Mouse (Mus musculus): ENCODE results near the gene Slc20a1. TPM values are rescaled to one million over a fixed set of nuclear protein-coding genes. Genes with fewer than 3 reads are reported as not detected.

The Slc20a1 gene
- total RNA-seq, 4 experiments from 2014 or later, result 7.6 to 13.2 (median 10.0) TPM

DNA sequence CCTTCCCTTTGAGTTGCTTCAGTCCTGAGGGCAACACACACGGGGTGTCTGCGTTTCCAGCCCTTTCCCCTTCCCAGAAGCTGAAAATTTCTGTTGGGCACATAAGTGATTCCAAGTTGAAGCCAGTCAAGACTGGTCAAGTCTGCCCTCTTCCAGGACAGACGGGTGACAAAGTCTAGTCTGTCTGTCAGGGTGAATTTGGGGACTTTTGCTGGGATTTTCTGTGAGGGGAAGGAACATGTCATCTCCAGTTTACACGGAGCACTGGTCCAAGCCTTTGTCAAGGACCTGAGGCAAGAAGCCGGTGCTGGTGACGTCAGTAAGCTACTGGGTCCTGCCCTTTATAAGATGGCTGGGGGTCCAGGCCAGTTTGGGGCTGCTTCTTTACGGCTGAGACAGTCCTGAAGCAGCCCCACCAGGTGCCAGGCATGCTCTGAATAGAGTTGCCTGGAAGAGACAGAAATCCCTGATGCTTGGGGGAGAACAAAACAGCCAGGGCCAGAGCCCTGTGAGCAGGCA, 28.5 kb downstream of the Slc20a1 start:
- DNase-seq (ENCODE audit: low spot score), result no peak

DNA sequence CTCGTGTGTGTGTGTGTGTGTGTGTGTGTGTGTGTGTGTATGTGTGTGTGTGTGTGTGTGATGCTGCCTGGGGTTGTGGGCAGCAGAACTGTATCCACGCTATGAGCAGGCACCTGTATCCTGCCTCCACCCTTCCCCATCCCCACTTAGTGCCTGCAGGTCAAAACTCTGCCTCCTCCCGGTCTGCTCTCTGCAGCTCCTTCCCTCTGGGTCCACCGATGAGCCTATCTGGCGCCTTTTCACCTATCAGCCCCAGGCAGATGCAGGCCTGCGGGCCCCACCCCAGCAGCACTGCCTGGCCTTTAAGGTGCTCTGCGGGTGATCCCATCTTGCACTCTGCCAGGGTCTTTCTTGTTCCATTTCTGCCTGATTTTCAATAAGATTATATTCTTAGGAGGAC, 29.1 kb downstream of the Slc20a1 start:
- DNase-seq (ENCODE audit: low spot score), result no peak

DNA sequence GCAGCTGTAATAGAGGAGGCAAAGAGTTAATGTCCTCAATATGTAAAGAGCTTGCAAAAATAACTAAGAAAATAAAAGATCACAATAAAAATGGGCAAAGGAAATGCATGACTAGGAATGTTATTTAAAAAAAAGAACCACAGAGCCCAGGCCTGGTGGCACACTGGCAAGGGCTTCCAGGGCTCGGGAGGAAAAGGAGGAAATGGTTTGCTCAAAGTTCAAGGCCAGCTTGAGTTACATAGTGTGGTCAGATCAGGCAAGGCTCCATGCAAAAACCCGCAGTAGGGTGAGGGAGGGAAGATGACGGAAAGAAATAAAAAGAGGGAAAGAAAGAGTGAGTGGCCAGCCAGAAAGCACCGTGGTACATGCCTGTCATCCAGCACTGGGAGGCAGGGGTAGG, 30.0 kb downstream of the Slc20a1 start:
- no peak for DNase-seq (ENCODE audit: low spot score)

DNA sequence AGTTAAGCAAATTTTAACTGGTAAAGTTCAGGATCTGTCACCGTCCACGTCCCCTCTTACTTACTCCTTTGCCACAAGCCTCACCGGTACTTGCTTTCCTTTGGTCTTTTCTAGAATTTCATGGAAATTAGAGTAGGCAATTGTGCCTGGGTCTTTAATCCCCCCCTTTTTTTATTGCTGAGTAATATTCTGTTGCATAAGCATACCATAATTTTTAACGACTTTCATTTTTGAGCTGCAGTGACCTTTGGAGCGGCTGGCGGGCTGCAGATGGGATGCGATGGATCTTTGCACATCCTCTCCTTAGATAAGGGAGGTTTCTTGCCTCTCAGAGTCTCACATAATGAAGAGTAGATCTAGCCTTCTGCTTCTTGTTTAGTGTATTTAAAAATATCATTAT, 30.8 kb downstream of the Slc20a1 start:
- DNase-seq (ENCODE audit: low spot score), result no peak

DNA sequence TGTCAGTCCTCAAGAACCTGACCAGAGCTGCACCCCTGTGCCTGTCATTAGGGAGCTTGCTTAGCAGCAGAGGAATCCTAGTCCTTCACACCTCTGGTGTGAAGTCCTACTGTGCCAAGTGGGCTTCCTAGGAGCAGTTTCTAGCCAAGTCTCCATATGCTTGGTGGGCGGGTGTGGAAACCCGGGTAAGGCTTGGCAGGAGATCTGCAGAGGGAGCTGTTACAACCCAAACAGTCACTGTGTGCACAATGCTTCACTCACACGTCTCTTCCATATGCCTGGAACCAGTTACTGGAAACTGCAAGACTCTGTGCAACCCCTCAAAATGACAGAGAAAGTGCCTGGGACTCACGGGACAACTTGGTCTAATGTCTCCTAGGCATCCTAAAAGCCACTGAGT, 33.5 kb downstream of the Slc20a1 start:
- DNase-seq (ENCODE audit: low spot score), result no peak

DNA sequence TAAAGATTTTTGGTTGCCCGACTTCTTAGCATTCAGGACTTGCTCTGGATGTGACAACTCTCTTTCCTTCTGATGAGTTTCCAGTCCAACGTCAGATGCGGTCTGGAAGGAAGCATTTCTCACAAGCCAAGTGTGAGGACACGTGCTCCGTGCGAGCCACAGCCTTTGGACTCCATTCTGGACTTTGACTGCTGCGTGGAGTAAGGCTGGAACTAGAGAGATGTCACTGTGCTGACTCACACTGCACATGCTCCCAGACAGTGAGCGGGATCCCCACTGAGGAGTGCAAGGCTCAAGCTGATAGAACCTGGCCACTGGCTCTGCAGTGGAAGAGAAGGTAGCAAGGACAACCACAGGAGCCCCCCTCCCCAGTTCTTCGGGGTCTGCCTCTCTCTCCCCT, 33.9 kb downstream of the Slc20a1 start:
- DNase-seq (ENCODE audit: low spot score), result no peak

DNA sequence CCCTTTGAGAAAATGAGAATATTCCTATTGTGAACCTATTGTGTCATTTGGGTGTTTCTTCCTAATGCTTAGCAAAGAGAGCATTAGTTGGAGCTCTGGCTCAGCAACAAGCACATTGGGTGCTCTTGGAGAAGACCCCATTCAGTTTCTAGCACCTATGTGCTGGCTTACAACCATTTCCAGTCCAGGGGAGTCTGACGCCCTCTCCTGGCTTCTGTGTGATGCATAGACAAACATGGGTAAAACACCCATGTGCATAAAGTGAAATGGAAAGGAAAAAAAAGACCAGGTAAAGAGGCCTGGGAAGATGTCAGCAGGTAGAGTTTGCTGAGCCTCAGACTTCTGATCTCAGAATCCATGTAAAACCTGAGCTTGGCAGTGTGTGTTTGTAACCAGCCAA, 34.7 kb downstream of the Slc20a1 start:
- no peak for DNase-seq (ENCODE audit: low spot score)

DNA sequence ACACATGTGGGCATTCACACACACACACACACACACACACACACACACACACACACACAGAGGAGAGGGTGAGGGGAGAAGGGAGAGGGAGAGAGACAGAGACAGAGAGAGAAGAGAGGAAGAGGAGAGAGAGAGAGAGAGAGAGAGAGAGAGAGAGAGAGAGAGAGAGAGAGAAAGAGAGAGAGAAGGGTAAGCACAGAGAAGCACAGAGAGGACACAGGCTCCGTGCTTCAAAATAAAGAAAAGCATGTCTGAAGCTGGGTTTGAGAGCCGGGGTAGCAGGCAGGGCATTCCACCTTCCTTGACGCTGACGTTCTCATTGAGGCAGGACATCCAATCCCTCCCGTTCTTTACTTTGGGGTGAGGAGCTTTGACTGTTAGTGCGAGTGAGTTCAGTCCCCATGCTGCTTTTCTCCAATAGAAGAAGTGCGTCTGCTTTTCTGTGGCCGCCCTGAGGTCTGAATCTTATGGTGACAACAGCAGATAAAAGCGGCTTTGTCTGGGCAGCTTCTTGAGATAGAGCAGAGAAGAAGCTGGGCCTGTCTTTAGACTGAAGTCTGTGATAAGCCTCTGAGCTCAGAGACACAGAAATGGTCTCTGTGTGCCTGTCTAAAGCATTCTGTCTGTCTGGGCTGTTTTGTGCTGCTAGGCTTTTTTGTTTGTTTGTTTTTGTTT, 35.4 kb downstream of the Slc20a1 start:
- no peak for DNase-seq (ENCODE audit: low spot score)

DNA sequence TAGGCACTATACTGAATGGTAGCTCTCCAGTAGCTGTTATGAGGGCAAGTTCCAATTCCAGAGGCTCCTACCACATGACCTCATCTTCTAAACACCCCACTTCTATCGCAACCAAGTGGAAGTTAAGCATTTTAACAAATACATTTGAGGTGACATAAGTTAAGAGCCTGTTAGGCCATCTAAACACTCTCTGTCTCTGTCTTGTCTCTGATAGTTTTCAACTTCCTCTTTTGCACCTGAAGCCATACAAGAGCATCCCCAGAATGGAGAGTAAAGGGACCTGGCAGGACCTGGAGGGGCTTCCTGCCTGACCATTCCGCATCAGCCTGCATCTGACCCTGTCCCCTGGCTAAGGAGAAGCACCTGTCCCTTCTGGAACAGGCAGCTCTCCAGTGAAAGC, 36.2 kb downstream of the Slc20a1 start:
- no peak for DNase-seq (ENCODE audit: low spot score)

DNA sequence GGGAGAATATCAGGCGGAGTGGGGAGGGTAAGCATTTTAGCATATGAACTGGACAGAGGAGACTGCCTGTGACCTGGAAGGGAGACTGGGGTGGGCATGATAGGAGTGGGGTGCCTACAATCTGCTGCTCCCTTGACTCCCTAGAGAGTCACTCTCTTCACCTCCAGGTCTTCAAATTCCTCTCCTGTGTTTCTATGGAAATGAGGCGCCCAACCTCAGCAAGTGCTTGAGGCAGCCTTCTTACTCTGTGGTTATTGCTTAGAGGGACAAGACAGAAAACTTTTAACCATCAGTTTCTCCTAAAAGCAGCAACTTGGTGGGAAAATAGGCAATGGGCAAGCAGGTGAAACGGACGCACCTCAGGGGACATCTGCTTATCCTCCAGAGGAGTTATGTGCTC, 38.0 kb downstream of the Slc20a1 start:
- DNase-seq (ENCODE audit: low spot score), result no peak

DNA sequence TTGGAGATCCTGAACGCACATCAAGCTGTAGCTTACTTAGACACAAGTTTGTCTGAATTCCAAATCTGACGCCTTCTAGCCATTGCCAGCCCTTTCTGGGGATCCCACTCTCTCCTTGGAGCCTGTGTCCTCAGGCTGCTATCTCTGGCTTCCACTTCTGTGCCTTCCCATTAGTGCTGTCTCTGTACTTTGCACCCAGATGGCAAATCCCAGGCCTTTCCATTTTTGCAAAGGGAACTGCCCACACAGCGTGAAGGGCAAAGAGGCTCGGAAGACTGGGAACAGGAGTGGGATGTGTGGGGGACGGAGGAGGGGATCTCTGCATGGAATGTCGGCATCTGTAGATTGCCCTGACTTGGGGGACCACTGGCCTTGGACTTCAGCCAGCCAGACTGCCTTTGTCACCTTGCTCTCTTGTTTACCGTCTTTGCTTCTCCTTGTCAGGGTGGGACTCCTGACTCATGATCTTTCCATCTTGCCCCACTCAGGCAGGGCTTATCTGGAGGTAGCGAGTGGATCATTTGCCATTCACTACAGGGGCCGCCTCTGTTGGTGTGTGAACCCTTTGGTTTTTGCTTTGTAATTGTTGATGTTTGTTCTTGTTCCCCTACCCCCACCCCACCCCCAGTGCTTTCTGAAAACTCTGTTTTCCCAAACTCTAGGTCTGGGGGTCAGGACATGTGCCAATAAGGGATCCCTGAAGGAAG, 42.3 kb downstream of the Slc20a1 start:
- DNase-seq (ENCODE audit: low spot score), result no peak

DNA sequence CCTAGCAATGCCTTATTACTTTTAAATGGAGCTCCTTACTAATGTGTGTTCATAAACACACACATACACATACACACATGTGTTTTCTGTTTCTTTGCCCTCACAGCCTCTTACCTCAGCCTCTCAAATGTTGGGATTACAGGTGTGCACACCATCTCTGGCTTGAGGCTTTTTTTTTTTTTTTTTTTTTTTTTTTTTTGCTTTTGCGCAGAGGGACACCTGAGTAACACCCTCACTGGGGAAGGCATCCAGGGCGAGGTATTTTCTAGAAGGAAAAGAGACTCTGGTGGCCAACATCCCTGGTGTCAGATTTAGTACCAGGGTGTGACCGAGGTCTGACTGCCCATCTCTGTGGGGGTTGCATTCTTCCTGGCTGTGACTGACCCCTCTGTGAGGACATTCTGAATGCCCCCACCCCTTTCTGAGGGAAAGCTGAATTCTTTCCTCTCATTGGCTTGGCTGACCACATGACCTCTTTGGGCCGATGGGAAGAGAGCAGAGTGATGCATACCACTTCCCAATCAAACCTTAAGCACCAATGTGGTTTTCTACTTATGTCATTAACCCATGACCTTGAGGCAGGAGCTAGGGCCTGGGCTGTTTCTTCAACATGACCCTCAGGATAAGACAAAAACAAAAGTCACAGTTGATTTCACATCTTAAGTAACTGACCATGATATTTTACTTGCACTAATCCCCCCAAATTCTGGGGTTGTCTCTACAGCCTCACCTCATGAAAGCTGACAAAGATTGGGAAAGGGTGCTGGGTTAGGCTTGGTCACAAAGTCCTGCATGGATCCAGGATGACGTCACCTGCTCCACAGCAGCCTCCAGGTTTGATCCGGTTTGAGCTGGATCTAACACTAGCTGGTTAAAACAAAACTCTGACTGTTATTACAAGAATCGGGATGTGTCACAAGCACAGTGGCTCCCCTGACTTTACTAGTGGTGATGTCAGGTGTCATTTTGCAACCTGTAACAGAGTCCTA, 43.6 kb downstream of the Slc20a1 start:
- DNase-seq (ENCODE audit: low spot score), result no peak

DNA sequence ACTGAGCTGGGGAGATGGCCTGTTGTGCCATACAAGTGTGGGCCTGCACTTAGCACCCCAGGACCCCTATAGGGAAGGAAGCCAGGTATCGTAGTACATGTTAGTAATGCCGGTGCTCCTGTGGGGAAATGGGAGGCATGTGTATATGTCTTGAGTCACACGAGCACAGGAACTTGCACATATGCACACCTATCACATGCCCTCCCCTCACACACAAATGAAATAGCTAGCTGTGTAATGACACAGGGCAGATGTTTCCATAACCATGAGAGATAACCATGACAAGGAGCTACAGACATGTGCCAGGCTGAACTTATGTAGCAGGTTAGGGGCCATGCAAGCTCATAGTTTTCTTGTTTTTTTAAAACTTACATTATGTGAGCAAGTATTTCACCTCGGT, 44.4 kb downstream of the Slc20a1 start:
- no peak for DNase-seq (ENCODE audit: low spot score)

DNA sequence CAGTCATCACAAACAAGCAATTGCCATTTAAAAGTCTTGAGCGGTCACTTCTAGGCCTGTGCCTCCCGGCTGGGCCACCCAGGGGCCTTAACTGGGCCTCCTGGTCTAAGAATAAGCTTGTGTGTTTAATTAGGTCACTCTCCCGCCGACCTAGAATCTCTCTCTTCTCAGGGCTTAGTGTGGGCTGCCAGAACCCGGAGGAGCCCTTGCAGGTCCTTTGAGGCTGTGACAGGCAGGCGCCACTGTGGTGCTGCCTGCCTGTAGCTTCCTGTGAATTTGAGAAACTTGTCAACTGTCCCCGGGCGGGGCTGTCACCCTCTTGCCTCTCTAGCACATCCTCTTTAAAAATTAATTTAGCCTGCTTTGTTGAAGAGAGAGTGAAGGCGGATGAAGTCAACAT, 45.2 kb downstream of the Slc20a1 start:
- no peak for DNase-seq (ENCODE audit: low spot score)

DNA sequence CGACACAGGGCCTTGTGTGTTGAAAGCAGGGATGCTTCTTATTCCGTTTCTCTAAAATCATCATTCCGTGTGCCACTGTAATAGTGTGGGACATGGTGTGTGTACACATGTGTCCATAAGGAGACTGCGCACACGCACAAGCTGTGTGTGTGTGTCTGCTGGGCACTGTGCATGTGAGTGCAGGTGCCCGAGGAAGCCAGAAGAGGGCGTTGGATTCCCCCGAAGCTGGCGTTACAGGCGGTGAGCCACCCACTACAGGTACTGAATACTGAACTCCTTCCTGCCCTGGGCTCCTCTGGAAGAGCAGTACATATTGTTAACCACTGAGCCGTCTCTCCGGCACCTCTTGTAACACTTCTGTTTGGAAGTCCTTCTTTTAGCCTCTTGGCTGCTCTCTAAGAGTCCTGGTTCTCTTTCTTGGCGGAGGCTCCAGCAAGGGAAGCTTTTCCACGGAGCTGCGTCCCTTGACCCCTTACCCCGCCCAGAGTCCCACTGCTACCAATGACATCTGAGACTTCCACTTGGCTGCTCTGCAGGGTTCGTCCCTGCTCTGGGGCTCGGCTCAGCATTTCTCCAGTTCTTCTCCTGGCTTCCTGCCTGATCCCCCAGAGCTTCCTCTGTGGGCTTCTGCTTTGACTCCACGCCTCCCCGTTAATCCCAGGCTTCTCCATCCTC, 46.0 kb downstream of the Slc20a1 start:
- no peak for DNase-seq (ENCODE audit: low spot score)

DNA sequence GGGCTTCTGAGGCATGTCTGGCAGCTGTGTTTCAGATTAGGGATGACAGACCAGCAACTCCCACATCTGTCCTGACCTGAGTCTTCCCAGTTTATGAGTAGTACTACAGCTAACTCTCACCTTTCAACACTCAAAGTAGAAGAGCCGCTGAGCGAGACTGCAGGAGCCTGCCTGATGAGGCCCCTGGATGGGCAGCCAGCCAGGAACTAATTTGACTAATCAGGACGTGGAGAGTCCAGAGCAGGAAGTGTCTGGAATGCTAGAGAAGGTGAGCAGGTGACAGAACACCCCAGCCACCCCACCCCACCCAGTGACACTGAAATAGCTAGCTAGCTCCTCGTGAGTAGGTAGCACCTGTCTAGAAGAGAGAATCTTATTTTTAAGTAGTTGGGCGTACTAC, 47.1 kb downstream of the Slc20a1 start:
- no peak for DNase-seq (ENCODE audit: low spot score)

DNA sequence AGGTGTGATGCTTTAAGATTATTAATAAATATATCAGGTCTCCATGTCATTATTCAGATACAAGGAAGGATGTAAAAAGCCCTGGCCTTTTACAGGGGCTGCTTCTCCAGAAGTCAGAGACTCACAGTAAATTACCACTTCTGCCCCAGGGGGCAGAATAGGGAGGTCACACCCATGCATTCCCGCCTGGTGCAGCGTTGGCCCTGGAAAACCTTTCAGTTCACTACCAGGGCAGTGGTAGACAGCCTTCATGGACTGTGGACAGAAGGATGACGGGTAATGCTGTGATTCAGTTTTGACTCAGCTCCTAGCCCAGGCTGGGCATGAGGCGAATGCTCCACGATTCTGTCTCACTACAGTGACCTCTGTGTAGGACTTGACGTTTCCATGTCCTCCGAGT, 47.9 kb downstream of the Slc20a1 start:
- no peak for DNase-seq (ENCODE audit: low spot score)

DNA sequence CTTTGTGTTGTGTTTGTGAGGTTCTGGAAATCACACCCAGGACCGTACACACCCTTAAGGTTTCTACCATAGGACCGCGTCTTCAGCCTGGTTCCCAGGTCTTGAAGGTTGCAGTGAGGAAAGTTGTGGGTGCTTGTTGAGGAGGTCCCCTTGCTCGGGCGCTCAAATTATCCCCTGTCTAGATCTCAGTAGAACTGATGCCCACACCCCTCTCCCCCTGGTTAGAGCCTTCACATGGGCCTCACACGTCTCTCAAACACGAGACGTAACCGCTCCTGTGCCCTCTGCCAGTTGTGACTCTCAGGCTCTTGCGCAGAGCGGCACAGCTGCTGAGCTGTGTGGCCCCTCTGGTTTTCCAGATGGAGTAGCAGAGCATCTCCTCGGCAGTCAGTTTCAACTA, 48.4 kb downstream of the Slc20a1 start:
- DNase-seq (ENCODE audit: low spot score), result no peak

DNA sequence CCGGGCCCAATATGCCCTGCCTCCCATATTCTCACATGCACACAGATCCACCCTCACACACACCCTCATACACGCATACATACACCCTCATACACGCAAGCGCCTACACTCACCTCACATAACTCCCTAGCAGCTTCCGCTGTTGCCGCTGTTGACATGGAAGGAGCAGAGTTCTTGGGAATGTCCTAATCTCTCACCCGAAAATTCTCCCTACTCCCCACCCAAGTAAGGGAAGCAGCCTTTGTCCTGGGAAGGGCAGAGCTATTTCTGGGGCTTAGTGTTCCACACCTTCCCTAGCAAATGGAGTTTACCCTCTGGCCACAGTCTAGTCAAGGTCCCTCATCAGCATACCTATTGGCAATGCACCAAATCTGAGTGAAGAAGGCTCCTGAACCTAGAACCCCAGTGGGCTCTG, 49.1 kb downstream of the Slc20a1 start:
- DNase-seq (ENCODE audit: low spot score), result no peak

DNA sequence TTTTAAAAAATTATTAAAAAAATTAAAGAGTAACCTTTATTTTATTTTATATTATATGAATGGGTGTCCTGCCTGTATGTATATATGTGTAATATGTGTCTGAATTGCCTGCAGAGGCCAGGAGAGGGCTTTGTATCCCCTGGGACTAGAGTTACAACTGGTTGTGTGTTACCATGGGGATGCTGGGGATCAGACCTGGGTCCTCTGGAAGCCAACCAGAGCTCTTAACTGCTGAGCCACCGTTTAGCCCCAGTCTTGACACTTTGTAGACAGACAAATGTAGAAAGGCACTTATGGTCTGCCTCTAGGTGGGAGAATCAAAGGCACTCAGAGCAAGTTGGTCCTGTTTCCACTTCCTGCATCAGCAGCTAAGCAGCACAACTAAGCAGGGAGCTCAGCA, 50.8 kb downstream of the Slc20a1 start:
- DNase-seq (ENCODE audit: low spot score), result no peak

DNA sequence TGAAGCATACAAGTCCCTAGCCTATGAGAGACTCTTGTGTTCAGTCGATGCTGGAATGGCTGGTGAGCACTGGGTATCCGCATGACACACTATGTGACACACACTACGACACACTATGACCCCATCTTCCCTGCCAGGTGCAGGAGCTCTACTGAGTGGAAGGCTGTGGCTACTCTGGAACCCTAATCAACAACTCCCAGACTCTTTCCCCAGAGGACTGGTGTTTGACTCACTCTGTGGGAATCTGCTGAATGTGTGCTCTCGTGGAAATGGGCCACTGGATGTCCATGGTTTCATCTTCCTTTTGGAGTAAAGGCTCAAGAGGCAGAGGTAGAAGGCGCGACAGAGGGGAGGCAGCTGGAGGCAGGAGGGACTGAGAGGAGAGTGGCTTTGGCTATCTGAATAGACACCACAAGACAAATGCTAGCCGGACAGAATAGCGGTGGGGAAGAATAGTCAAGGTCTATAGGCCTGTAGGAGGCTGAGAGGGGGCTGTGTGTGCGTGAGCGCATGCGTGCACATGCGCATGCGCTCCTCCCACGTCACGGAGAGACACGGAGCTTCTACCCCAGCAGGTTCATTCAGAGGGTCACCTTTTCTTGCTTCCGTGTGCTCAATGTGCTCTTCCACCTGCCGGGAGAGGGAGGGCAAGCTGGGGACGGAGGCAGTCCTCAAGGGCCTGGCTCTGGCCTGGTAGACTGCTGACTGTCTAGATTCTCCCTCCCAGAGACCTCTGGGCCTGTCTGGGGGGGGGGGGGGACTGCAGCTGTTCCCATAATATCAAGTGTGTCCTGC, 54.5 kb downstream of the Slc20a1 start:
- DNase-seq (ENCODE audit: low spot score), result no peak
